Mouse (Mus musculus) spleen, adult 2 months (tissue): Measurements from ENCODE around the gene Plekhj1. TPM values are rescaled to one million over a fixed set of nuclear protein-coding genes. Genes with fewer than 3 reads are reported as not detected.

Experiments
- DNase-seq, 2 experiments: peaks; one replicate each; pipeline versions ENCODE4 v3.0.0 to v3.0.0-alpha.2; 2012 to 2021; ENCODE audit warnings: low spot score in 2 of 2, low read depth in 1 of 2
- H3K27ac ChIP-seq: fragments of 200-500 bp; 2 replicates; pipeline ENCODE4 v1.5.1; 2012; ENCODE audit warnings: low read length, inconsistent platforms; ENCODE audit not compliant: insufficient read depth
- H3K27me3 ChIP-seq: fragments of 200-500 bp; 2 replicates; pipeline ENCODE4 v1.6.1; 2012; ENCODE audit warnings: mild to moderate bottlenecking, moderate library complexity, low read length, inconsistent platforms; ENCODE audit not compliant: control insufficient read depth, insufficient read depth
- H3K36me3 ChIP-seq: fragments of 200-500 bp; 2 replicates; pipeline ENCODE4 v1.6.1; 2012; ENCODE audit warnings: mild to moderate bottlenecking, low read length, inconsistent platforms; ENCODE audit not compliant: control insufficient read depth, insufficient read depth
- H3K4me1 ChIP-seq: fragments of 200-500 bp; 2 replicates; pipeline ENCODE4 v1.6.1; 2011; ENCODE audit warnings: inconsistent platforms; ENCODE audit not compliant: control insufficient read depth, insufficient read depth, insufficient read length
- H3K4me3 ChIP-seq: fragments of 200-500 bp; 2 replicates; pipeline ENCODE4 v1.5.1; 2011; ENCODE audit warnings: mild to moderate bottlenecking, inconsistent platforms; ENCODE audit not compliant: insufficient read depth, insufficient read length; ENCODE audit errors: extremely low read depth
- CTCF ChIP-seq: fragments of 200-500 bp; IDR thresholded peaks from 2 replicates; pipeline ENCODE4 v1.5.1; 2011; ENCODE audit warnings: mild to moderate bottlenecking, inconsistent platforms; ENCODE audit not compliant: insufficient read depth, insufficient read length, insufficient replicate concordance; ENCODE audit errors: extremely low read depth
- POLR2A ChIP-seq: fragments of 200-500 bp; IDR thresholded peaks from 2 replicates; pipeline ENCODE4 v1.6.1; 2011; ENCODE audit warnings: low read depth, low read length, inconsistent platforms
- WGBS: fragments of 180-500 bp; shearing (Covaris S2); methylation state at CpG from one replicate; pipeline ENCODE4 v1.1.7; 2018; 5-methylcytosine and 5-hydroxymethylcytosine counted together
- polyA plus RNA-seq: library from polyadenylated mRNA; depleted of rRNA; stranded (reverse); fragments of >200 nt; gene quantifications from 2 replicates; pipeline ENCODE4 v1.2.3, GENCODE M21; 2012

Plekhj1 gene
- polyA plus RNA-seq, 1 experiment = 71.8 TPM

DNA sequence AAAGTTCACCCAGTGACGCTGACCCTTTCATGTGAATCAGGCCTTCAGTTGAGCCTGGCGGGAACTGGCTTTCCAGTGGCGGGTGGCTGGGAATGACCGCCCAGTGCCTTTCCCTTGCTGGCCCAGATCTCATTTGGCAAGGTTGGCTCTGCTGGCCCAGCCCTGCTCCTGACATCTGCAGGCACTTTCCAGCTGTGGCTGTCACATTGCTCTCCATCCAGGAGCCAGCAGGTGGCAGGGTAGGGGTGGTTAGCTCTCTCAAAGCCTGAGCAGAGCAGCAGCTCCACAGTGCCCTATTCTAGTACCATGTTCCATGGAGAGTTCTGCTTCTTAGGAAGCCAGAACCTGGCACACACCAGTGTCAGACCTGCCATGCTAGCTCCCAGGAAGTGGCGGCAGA lies 40.7 kb downstream of the Plekhj1 start:
- H3K27ac ChIP-seq = no peak overlapping the region

DNA sequence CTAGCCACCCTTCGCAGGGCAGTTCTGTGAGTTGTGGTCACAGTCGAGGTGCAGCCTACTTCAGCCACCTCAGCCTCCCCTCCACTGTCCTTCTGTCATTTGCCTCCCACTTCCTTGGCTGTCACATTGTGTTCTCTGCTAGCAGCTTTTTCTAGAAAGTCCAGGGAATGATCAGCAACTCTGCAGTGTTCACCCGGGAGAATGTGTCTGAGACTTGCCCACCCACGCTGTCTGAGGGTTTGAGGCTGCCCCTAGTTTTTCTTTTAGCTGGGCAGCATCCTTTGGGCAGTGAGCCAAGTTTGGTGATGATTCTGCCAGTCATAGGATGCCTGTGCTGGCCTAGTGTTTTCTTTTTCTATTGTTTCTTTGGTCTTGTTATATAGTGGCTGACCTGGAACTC lies 41.5 kb downstream of the Plekhj1 start:
- H3K4me3 ChIP-seq = no peak overlapping the region
- TF ChIP-seq POLR2A (no peak), CTCF (no peak)
- no peak for DNase-seq
- no peak overlapping the region for H3K27ac ChIP-seq
- no peaks in the 10 kb centered on the region for H3K36me3 ChIP-seq
- H3K4me1 ChIP-seq = peaks cover 20% of the 10 kb centered on the region; the same call in 1 of the 2 replicates
- no peaks in the 10 kb centered on the region for H3K27me3 ChIP-seq
- 62% methylated on average over 4 of the region's 4 CpGs for WGBS

More for the DNA sequence above, 40.7 kb downstream of the Plekhj1 start:
- H3K4me1 ChIP-seq = peaks cover 17% of the 10 kb centered on the region; the same call in 1 of the 2 replicates
- no peak overlapping the region for H3K4me3 ChIP-seq
- TF ChIP-seq POLR2A = no peak
- TF ChIP-seq CTCF = peak; percentile 51; the same call in 1 of the 2 replicates
- H3K36me3 ChIP-seq = no peaks in the 10 kb centered on the region
- DNase-seq = peak in 1 of 2 experiments; percentile 68
- 56% methylated on average over 5 of the region's 5 CpGs for WGBS
- no peaks in the 10 kb centered on the region for H3K27me3 ChIP-seq

DNA sequence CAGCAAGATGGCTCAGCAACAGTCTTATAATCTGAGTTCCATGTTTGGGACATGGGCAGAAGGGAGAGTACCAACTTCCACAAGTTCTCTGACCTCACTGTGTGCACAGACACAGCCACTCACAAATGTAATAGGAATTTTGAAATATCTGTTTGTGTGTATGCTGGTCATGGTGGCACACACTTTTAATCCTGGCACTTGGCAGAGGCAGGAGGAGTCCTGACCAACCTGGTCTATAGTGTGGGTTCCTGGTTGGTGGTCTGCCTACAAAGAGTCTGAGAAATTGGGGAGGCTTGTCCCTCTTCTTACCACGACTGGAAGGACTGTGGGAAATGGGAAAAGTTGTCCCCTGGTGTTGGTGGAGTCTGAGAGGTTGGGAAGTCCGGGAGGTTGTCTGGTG lies 41.9 kb downstream of the Plekhj1 start:
- TF ChIP-seq CTCF (no peak), POLR2A (no peak)
- 70% methylated on average over 2 of the region's 2 CpGs for WGBS
- Histone ChIP-seq H3K4me1 (peaks cover 23% of the 10 kb centered on the region; the same call in 1 of the 2 replicates), H3K27me3 (no peaks in the 10 kb centered on the region), H3K4me3 (no peak overlapping the region), H3K27ac (no peak overlapping the region), H3K36me3 (no peaks in the 10 kb centered on the region)
- no peak for DNase-seq

DNA sequence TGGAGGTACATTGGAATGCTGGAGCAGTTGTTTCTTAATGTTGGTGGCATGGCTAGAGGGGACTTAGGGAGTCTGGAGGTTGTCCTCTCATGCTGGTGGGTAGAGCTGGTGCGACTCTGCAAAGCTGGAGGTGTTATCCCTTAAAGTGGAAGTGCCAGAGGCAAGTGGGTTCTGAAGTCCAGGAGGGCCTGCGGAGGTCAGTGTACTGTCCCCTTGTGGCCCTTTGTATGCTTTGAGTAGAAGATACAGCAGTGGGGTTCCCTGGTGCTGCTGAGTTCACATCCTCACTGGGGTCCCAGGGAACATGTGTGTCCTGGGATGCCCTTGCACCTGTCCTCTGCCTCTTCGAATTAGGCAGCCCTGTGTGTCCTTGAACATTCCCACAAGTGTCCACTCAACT lies 42.3 kb downstream of the Plekhj1 start:
- Histone ChIP-seq H3K4me3 (peak overlapping the region; percentile 87; the same call in 1 of the 2 replicates), H3K27me3 (no peaks in the 10 kb centered on the region), H3K4me1 (peaks cover 27% of the 10 kb centered on the region; the same call in 1 of the 2 replicates), H3K27ac (no peak overlapping the region), H3K36me3 (no peaks in the 10 kb centered on the region)
- TF ChIP-seq POLR2A (no peak), CTCF (no peak)
- DNase-seq = no peak
- WGBS = 35% methylated on average over 3 of the region's 3 CpGs

DNA sequence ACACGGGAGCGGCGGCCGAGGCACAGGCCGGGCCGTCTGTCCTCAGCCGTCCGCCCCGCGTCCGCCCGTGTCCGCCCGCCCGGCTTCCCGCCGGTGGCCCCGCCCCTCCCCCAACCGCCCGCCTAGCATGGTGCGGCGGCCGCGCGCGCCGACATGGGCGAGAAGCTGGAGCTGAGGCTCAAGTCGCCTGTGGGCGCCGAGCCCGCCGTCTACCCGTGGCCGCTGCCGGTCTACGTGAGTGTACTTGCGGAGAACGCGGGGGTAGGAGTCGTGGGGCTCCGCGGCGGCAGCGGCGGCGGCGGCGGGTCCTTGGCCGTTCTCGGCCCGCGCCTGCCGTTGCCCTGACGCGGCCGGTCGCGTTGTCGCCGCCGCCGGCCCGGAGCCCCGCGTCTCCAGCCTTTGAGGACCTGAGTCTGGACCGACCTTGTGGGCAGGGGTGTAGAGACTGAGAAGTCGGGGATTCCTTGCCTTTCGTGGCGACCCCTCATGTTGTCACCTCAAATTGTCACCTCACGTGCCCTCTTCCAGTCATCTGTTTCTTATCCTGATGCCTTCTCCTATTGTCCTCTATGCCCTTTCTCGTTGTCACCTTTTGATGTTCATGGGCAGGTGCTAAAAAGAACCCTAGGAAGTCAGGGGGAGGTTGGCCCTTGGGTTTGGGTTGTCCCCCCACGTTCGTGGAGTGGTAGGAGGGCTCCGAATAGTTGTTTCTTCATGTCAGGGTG lies 43.0 kb downstream of the Plekhj1 start:
- TF ChIP-seq POLR2A (no peak), CTCF (no peak)
- H3K36me3 ChIP-seq = no peaks in the 10 kb centered on the region
- peaks cover 28% of the 10 kb centered on the region; the same call in 1 of the 2 replicates for H3K4me1 ChIP-seq
- DNase-seq = no peak
- no peaks in the 10 kb centered on the region for H3K27me3 ChIP-seq
- WGBS = under 1% methylated on average over 72 of the region's 75 CpGs
- H3K4me3 ChIP-seq = peak overlapping the region; percentile 87
- peak overlapping the region; percentile 62 for H3K27ac ChIP-seq

DNA sequence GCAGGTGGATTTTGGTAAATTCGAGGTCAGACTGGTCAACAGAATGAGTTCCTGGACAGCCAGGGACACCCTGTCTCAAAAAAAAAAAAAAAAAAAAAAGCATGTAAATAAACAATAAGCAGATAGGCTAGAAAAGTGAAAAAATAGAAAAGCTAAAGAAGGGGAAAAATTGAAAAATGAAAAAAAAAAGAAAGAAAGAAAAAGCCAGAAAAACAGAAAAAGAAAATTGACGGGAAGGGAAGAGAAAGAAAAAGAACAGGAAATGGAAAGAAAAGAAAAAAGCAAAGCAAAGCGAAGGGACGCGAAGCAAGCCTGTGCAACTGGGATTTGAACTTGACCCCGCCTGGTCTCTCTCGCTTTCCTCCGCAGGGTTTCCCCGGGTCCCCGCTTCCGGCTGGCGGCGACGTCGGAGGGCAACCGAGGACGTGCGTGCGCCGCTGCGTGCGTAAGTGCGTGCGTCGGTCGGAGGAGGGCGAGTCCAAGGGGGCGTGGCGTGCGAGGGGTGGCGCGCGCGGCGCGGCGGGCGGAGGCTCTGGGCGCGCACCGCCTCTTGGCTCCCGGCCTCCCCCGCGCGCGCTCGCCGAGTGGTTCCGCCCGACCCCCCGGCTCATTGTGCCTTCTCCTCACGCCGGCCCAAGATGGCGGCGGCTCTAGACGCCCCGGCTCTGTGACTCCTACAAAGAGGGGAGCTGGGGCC lies 43.7 kb downstream of the Plekhj1 start, which contains the start of gene Dot1l:
Gene Dot1l, plus strand, starts transcription at position 613 of the 697 bp plus-strand sequence.
- Histone ChIP-seq H3K4me1 (peaks cover 28% of the 10 kb centered on the region; the same call in 1 of the 2 replicates), H3K27ac (peak within 1 kb of the TSS; percentile 62), H3K36me3 (no peaks in the 10 kb centered on the region), H3K27me3 (no peaks in the 10 kb centered on the region), H3K4me3 (peak within 1 kb of the TSS; percentile 87)
- peak; percentile 94 to 99 for DNase-seq
- WGBS = under 1% methylated on average over 57 of the region's 57 CpGs
- TF ChIP-seq CTCF (no peak), POLR2A (peak; percentile 32)

DNA sequence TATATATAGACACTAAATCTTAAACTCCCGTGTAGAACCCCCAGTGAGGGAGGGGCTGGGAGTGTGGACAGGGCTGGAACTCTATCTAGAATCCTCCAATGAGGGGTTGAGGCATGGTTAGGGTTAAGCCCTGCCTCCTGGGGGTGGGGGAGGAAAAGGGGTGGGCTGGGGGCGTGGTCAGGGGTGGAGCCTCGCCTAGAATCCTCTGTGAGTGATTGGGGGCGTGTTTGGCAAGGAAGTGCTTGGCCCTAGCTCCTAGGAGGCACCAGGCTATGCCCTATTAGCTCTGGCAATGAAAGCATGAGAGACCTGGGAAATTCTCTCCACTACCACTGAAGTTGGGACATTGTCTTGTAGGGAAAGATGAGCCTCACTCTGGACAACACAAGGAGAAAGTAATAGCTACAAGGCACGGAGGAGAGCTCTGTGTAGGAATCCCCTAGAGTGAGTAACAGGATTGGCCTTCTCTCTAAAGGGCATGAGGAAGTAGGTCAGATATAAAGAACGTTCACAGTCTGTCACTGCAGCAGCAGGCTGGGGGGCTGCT lies 46.3 kb downstream of the Plekhj1 start:
- Histone ChIP-seq H3K4me3 (no peak overlapping the region), H3K27ac (peak overlapping the region; percentile 20; the same call in 1 of the 2 replicates), H3K36me3 (no peaks in the 10 kb centered on the region), H3K27me3 (no peaks in the 10 kb centered on the region), H3K4me1 (peaks cover 23% of the 10 kb centered on the region; the same call in 1 of the 2 replicates)
- DNase-seq = peak in 1 of 2 experiments; percentile 44
- WGBS = 3% methylated on average over 6 of the region's 6 CpGs
- TF ChIP-seq CTCF = no peak
- no peak for TF ChIP-seq POLR2A
